ENCODE assay signal across 21 mouse cellular contexts in genomic region chr10:104708926-104709325, GRCm38 (mm10).
DNase-seq lines count a peak whose midpoint lies in the region; ATAC-seq lines count a peak whose summit lies in the region.
"Had no signal": no experiment of that assay in that cellular context is flagged by ENCODE, and none has a peak within 500 bp of the region (broad histone marks: within the 10 kb centered on the region; RNA-seq: fewer than 3 reads in every experiment).

No protein-coding gene starts in this region.

- no peaks in the 10 kb centered on the region for H3K27me3 ChIP-seq in forebrain, embryonic 11.5 days (ENCODE audit: control insufficient read depth, insufficient read depth, low read length)
- H3K27me3 ChIP-seq in forebrain, embryonic 10.5 days (ENCODE audit: poor library complexity, severe bottlenecking), result no peaks in the 10 kb centered on the region
- no peaks in the 10 kb centered on the region for H3K27me3 ChIP-seq in midbrain, embryonic 12.5 days
- no peaks in the 10 kb centered on the region for H3K27me3 ChIP-seq in midbrain, embryonic 11.5 days (ENCODE audit: control insufficient read depth, insufficient read depth, low read length)
- no peaks in the 10 kb centered on the region for H3K27me3 ChIP-seq in midbrain, embryonic 14.5 days (ENCODE audit: control insufficient read depth, insufficient read depth, low read length)
- H3K27me3 ChIP-seq: heart, embryonic 12.5 days; hindbrain, embryonic 15.5 days had no signal

- H3K9ac ChIP-seq in forebrain, embryonic 11.5 days (ENCODE audit: low read length), result no peak overlapping the region
- no peak overlapping the region for H3K9ac ChIP-seq in midbrain, embryonic 12.5 days (replicated peaks)
- no peak overlapping the region for H3K9ac ChIP-seq in midbrain, embryonic 11.5 days (ENCODE audit: low read length)
- H3K9ac ChIP-seq in midbrain, embryonic 14.5 days (replicated peaks; ENCODE audit: low read length), result no peak overlapping the region
- H3K9ac ChIP-seq: heart, embryonic 12.5 days; hindbrain, embryonic 15.5 days had no signal

- no peaks in the 10 kb centered on the region for H3K36me3 ChIP-seq in forebrain, embryonic 11.5 days (ENCODE audit: control insufficient read depth, insufficient read depth, low read length)
- no peaks in the 10 kb centered on the region for H3K36me3 ChIP-seq in forebrain, embryonic 10.5 days (replicated peaks)
- H3K36me3 ChIP-seq in midbrain, embryonic 12.5 days, result no peaks in the 10 kb centered on the region
- H3K36me3 ChIP-seq in midbrain, embryonic 11.5 days (ENCODE audit: control insufficient read depth, insufficient read depth, low read length), result no peaks in the 10 kb centered on the region
- no peaks in the 10 kb centered on the region for H3K36me3 ChIP-seq in midbrain, embryonic 14.5 days (ENCODE audit: control insufficient read depth, insufficient read depth, low read length)
- H3K36me3 ChIP-seq: embryonic facial prominence, embryonic 10.5 days; G1E; heart, embryonic 12.5 days; hindbrain, embryonic 10.5 days; hindbrain, embryonic 15.5 days had no signal

- no peaks in the 10 kb centered on the region for H3K4me1 ChIP-seq in forebrain, embryonic 11.5 days (replicated peaks; ENCODE audit: control insufficient read depth, insufficient read depth, low read length)
- no peaks in the 10 kb centered on the region for H3K4me1 ChIP-seq in forebrain, embryonic 10.5 days
- no peaks in the 10 kb centered on the region for H3K4me1 ChIP-seq in midbrain, embryonic 12.5 days
- no peaks in the 10 kb centered on the region for H3K4me1 ChIP-seq in midbrain, embryonic 11.5 days (ENCODE audit: control insufficient read depth, insufficient read depth, low read length)
- no peaks in the 10 kb centered on the region for H3K4me1 ChIP-seq in midbrain, embryonic 14.5 days (ENCODE audit: control insufficient read depth, insufficient read depth, low read length)
- H3K4me1 ChIP-seq: embryonic facial prominence, embryonic 10.5 days; heart, embryonic 12.5 days; hindbrain, embryonic 15.5 days had no signal

- no peak overlapping the region for H3K4me2 ChIP-seq in forebrain, embryonic 11.5 days (ENCODE audit: low read depth, low read length, severe bottlenecking)
- H3K4me2 ChIP-seq in midbrain, embryonic 12.5 days (replicated peaks), result no peak overlapping the region
- no peak overlapping the region for H3K4me2 ChIP-seq in midbrain, embryonic 11.5 days
- H3K4me2 ChIP-seq in midbrain, embryonic 14.5 days (ENCODE audit: low read length), result no peak overlapping the region
- H3K4me2 ChIP-seq: heart, embryonic 12.5 days; hindbrain, embryonic 15.5 days had no signal

- 0 out of 2 replicates have a peak, but pooled peaks have one; percentile 42 for ATAC-seq in forebrain, embryonic 11.5 days (replicated peaks; ENCODE audit: low FRiP score)
- peak; percentile 49; the same call in 1 of the 2 replicates for ATAC-seq in midbrain, embryonic 12.5 days (ENCODE audit: low FRiP score, low read depth)
- ATAC-seq in midbrain, embryonic 11.5 days (ENCODE audit: low FRiP score), result no peak
- ATAC-seq in midbrain, embryonic 14.5 days (ENCODE audit: low FRiP score, low TSS enrichment), result peak; percentile 66; the same call in 1 of the 2 replicates
- ATAC-seq in inflammation-experienced regulatory T-cells, adult 6 months, result no peak
- ATAC-seq: CD4-positive, CD25-positive, alpha-beta regulatory T cell, adult 4 months had no signal

- no peak overlapping the region for H3K27ac ChIP-seq in forebrain, embryonic 11.5 days (ENCODE audit: low read depth, low read length)
- no peak overlapping the region for H3K27ac ChIP-seq in forebrain, embryonic 10.5 days
- no peak overlapping the region for H3K27ac ChIP-seq in midbrain, embryonic 12.5 days (replicated peaks)
- H3K27ac ChIP-seq in midbrain, embryonic 11.5 days (ENCODE audit: low read depth, low read length), result no peak overlapping the region
- H3K27ac ChIP-seq in midbrain, embryonic 14.5 days (replicated peaks; ENCODE audit: low read depth, low read length), result no peak overlapping the region
- H3K27ac ChIP-seq: embryonic facial prominence, embryonic 10.5 days; gastrocnemius, adult 2 months; hindbrain, embryonic 10.5 days; hindbrain, embryonic 15.5 days had no signal

- H3K9me3 ChIP-seq in forebrain, embryonic 11.5 days (ENCODE audit: control insufficient read depth, low read length), result no peaks in the 10 kb centered on the region
- H3K9me3 ChIP-seq in forebrain, embryonic 10.5 days, result no peaks in the 10 kb centered on the region
- no peaks in the 10 kb centered on the region for H3K9me3 ChIP-seq in midbrain, embryonic 12.5 days
- no peaks in the 10 kb centered on the region for H3K9me3 ChIP-seq in midbrain, embryonic 11.5 days (ENCODE audit: control insufficient read depth, low read length)
- H3K9me3 ChIP-seq in midbrain, embryonic 14.5 days (ENCODE audit: control insufficient read depth, low read length), result no peaks in the 10 kb centered on the region
- H3K9me3 ChIP-seq: embryonic facial prominence, embryonic 10.5 days; G1E; heart, embryonic 12.5 days; hindbrain, embryonic 10.5 days; hindbrain, embryonic 15.5 days had no signal

- no peak for DNase-seq in forebrain, embryonic 11.5 days (ENCODE audit: low spot score)
- DNase-seq in forebrain, embryonic 10.5 days (ENCODE audit: extremely low spot score, low spot score), result no peak
- no peak for DNase-seq in midbrain, embryonic 11.5 days (ENCODE audit: low spot score, missing footprints)
- DNase-seq in midbrain, embryonic 14.5 days, result peak; percentile 64
- no peak for DNase-seq in left cerebral cortex, adult 9 months (ENCODE audit: low spot score in 2 of 2)
- DNase-seq: adrenal gland, adult 8-10 months; adrenal gland, postnatal 36 days; B cell, adult 2 months; cerebellum, adult 11-12 months; cerebellum, adult 9-10 months; cerebellum, postnatal 25 days; gastrocnemius, adult 2 months; gastrocnemius, postnatal 25 days had no signal

- H3K4me3 ChIP-seq in forebrain, embryonic 11.5 days (ENCODE audit: low read depth, low read length), result no peak overlapping the region
- no peak overlapping the region for H3K4me3 ChIP-seq in forebrain, embryonic 10.5 days
- H3K4me3 ChIP-seq in midbrain, embryonic 12.5 days, result no peak overlapping the region
- H3K4me3 ChIP-seq in midbrain, embryonic 11.5 days (ENCODE audit: low read depth, low read length), result no peak overlapping the region
- H3K4me3 ChIP-seq in midbrain, embryonic 14.5 days (replicated peaks; ENCODE audit: low read depth, low read length), result no peak overlapping the region
- H3K4me3 ChIP-seq: embryonic facial prominence, embryonic 10.5 days; gastrocnemius, adult 2 months; heart, embryonic 12.5 days; hindbrain, embryonic 10.5 days; hindbrain, embryonic 15.5 days had no signal

Comparison
In these comparisons a context has a peak if more than half of its experiments do, and no peak if none do; other contexts are left out.
1. ATAC-seq: peak in forebrain, embryonic 11.5 days (single experiment), midbrain, embryonic 12.5 days (single experiment) and midbrain, embryonic 14.5 days (single experiment); none in midbrain, embryonic 11.5 days (single experiment) and inflammation-experienced regulatory T-cells, adult 6 months (single experiment).